8 mouse cellular contexts compared by ENCODE assay signal in genomic region chr10:63065988-63066387, GRCm38 (mm10). TPM values are rescaled to one million over a fixed set of nuclear protein-coding genes. Genes with fewer than 3 reads are reported as not detected.
A peak's percentile ranks its signal among the peaks of the same experiment; 100 is the strongest.
DNase-seq lines count a peak whose midpoint lies in the region; ATAC-seq lines count a peak whose summit lies in the region.

No protein-coding gene starts in this region.

- H3K36me3 ChIP-seq in forebrain, embryonic 15.5 days: no peaks in the 10 kb centered on the region
- no peaks in the 10 kb centered on the region for H3K36me3 ChIP-seq in hindbrain, embryonic 10.5 days

- no peaks in the 10 kb centered on the region for H3K27me3 ChIP-seq in forebrain, embryonic 15.5 days
- no peaks in the 10 kb centered on the region for H3K27me3 ChIP-seq in hindbrain, embryonic 10.5 days (ENCODE audit: insufficient read depth, poor library complexity, severe bottlenecking)

- no peak overlapping the region for H3K4me2 ChIP-seq in forebrain, embryonic 15.5 days (replicated peaks)

- 3% methylated on average over 5 of the region's 5 CpGs for WGBS in forebrain, embryonic 15.5 days
- 6% methylated on average over 5 of the region's 5 CpGs for WGBS in hindbrain, embryonic 10.5 days

- no peak overlapping the region for H3K9ac ChIP-seq in forebrain, embryonic 15.5 days (replicated peaks)

- DNase-seq in ES-CJ7 (ENCODE audit: low read depth, low spot score): peak; percentile 79
- DNase-seq in hindbrain, embryonic 10.5 days (ENCODE audit: low spot score): peak; percentile 81
- DNase-seq in layer of hippocampus, adult 8-10 months (ENCODE audit: low spot score in 2 of 2): peak; percentile 40 to 82
- peak; percentile 89 for DNase-seq in lung, postnatal 10 days
- peak; percentile 93 for DNase-seq in retina, embryonic 14.5 days (ENCODE audit: low spot score)
- peak; percentile 82 for DNase-seq in thymus, postnatal 14 days

- no peaks in the 10 kb centered on the region for H3K4me1 ChIP-seq in forebrain, embryonic 15.5 days
- H3K4me1 ChIP-seq in hindbrain, embryonic 10.5 days (replicated peaks): peaks cover 7% of the 10 kb centered on the region; the same call in 1 of the 2 replicates

- no peak overlapping the region for H3K27ac ChIP-seq in forebrain, embryonic 15.5 days (replicated peaks)
- H3K27ac ChIP-seq in hindbrain, embryonic 10.5 days: no peak overlapping the region

- no peak overlapping the region for H3K4me3 ChIP-seq in forebrain, embryonic 15.5 days
- no peak overlapping the region for H3K4me3 ChIP-seq in hindbrain, embryonic 10.5 days

- peak; percentile 95 for ATAC-seq in cerebellum, adult (ENCODE audit: insufficient number of reproducible peaks, low FRiP score, low TSS enrichment)
- ATAC-seq in forebrain, embryonic 15.5 days (replicated peaks): peak; percentile 87

- H3K9me3 ChIP-seq in forebrain, embryonic 15.5 days: no peaks in the 10 kb centered on the region
- H3K9me3 ChIP-seq in hindbrain, embryonic 10.5 days: 0 out of 2 replicates have a peak, but pooled peaks cover 4% of the 10 kb centered on the region

RNA-seq across cellular contexts. Expression of gene Pbld1, which starts 6.0 kb away (rescaled TPM):
- polyA plus RNA-seq in forebrain, embryonic 15.5 days (2015; fragmentation: Nextera tagmentation; extraction: Ambion mirVana): 0.87 and 1.6 TPM in 2 replicates
- polyA plus RNA-seq in hindbrain, embryonic 10.5 days (2016; fragmentation: Nextera tagmentation; extraction: Ambion mirVana): 1.6 and 2.0 TPM in 2 replicates
- under 1 TPM; 0.20 to 0.68 (median 0.49) TPM for total RNA-seq in layer of hippocampus, adult 8-10 months (2022)

RNA-seq across cellular contexts. Expression of gene Atoh7, which starts 33.5 kb away (rescaled TPM):
- 0.51 and 0.81 TPM in 2 replicates for polyA plus RNA-seq in forebrain, embryonic 15.5 days (2015; fragmentation: Nextera tagmentation; extraction: Ambion mirVana)
- 0.16 and 0.41 TPM in 2 replicates for polyA plus RNA-seq in hindbrain, embryonic 10.5 days (2016; fragmentation: Nextera tagmentation; extraction: Ambion mirVana)
- total RNA-seq in layer of hippocampus, adult 8-10 months (2022): 1 to 10 TPM; 1.4 to 3.5 (median 2.0) TPM

RNA-seq across cellular contexts. Expression of gene Pbld2, which starts 41.9 kb away (rescaled TPM):
- polyA plus RNA-seq in forebrain, embryonic 15.5 days (2015; fragmentation: Nextera tagmentation; extraction: Ambion mirVana): 1.1 and 1.8 TPM in 2 replicates
- 0.52 and 0.88 TPM in 2 replicates for polyA plus RNA-seq in hindbrain, embryonic 10.5 days (2016; fragmentation: Nextera tagmentation; extraction: Ambion mirVana)
- total RNA-seq in layer of hippocampus, adult 8-10 months (2022): 1 to 10 TPM; 2.3 to 3.3 (median 2.9) TPM

RNA-seq across cellular contexts. Expression of gene Hnrnph3, which starts 42.0 kb away (rescaled TPM):
- 191 and 209 TPM in 2 replicates for polyA plus RNA-seq in forebrain, embryonic 15.5 days (2015; fragmentation: Nextera tagmentation; extraction: Ambion mirVana)
- polyA plus RNA-seq in hindbrain, embryonic 10.5 days (2016; fragmentation: Nextera tagmentation; extraction: Ambion mirVana): 193 and 201 TPM in 2 replicates
- 10 to 100 TPM; 49.0 to 58.9 (median 57.1) TPM for total RNA-seq in layer of hippocampus, adult 8-10 months (2022)
